Comparison of ENCODE assay signal across 8 mouse cellular contexts in genomic region chr11:37236601-37237083, GRCm38 (mm10). TPM values are rescaled to one million over a fixed set of nuclear protein-coding genes. Genes with fewer than 3 reads are reported as not detected.
A peak's percentile ranks its signal among the peaks of the same experiment; 100 is the strongest.
DNase-seq lines count a peak whose midpoint lies in the region; ATAC-seq and TF ChIP-seq lines count a peak whose summit lies in the region.

No protein-coding gene starts in this region.

- H3K9me3 ChIP-seq in ES-Bruce4 (replicated peaks; ENCODE audit: control insufficient read depth, insufficient read depth, low read length, poor library complexity, severe bottlenecking), result no peaks in the 10 kb centered on the region
- H3K9me3 ChIP-seq in embryonic facial prominence, embryonic 11.5 days (replicated peaks; ENCODE audit: control insufficient read depth, low read length), result no peaks in the 10 kb centered on the region
- no peaks in the 10 kb centered on the region for H3K9me3 ChIP-seq in neural tube, embryonic 12.5 days

- peak overlapping the region; percentile 73 for H3K4me3 ChIP-seq in ES-Bruce4 (ENCODE audit: low read depth, low read length)
- peak overlapping the region; percentile 67 for H3K4me3 ChIP-seq in embryonic facial prominence, embryonic 11.5 days (ENCODE audit: low read depth, low read length)
- peak overlapping the region; percentile 63 for H3K4me3 ChIP-seq in neural tube, embryonic 12.5 days
- no peak overlapping the region for H3K4me3 ChIP-seq in thymus, adult 2 months (ENCODE audit: control insufficient read depth, insufficient read depth, low read length)

- under 1% methylated on average over 28 of the region's 31 CpGs for WGBS in embryonic facial prominence, embryonic 11.5 days
- under 1% methylated on average over 31 of the region's 31 CpGs for WGBS in neural tube, embryonic 12.5 days
- 6% methylated on average over 31 of the region's 31 CpGs for WGBS in thymus, adult 2 months

- no peak for TF ChIP-seq EP300 in ES-Bruce4 (IDR thresholded peaks at IDR 0.05; ENCODE audit: insufficient read depth, low read depth, low read length)

- peak; percentile 92 for ATAC-seq in embryonic facial prominence, embryonic 11.5 days (replicated peaks; ENCODE audit: insufficient number of reproducible peaks, low FRiP score, low TSS enrichment, low read depth)
- peak; percentile 92 for ATAC-seq in neural tube, embryonic 12.5 days (ENCODE audit: low FRiP score, low read depth)

- intact Hi-C loops in heart, postnatal 36 days (cut with DNase I), result no loop called here
- intact Hi-C loops in left cerebral cortex, postnatal 36 days (cut with DNase I), result loop anchor here (10.0 kb wide), 2 partner anchors 198 to 552 kb away; no protein-coding TSS in a partner anchor

- no peaks in the 10 kb centered on the region for H3K4me1 ChIP-seq in ES-Bruce4 (ENCODE audit: control insufficient read depth, insufficient read depth, low read length)
- no peaks in the 10 kb centered on the region; the same call in 1 of the 2 replicates for H3K4me1 ChIP-seq in embryonic facial prominence, embryonic 11.5 days (ENCODE audit: control insufficient read depth, insufficient read depth, low read length)
- no peaks in the 10 kb centered on the region for H3K4me1 ChIP-seq in neural tube, embryonic 12.5 days
- H3K4me1 ChIP-seq in thymus, adult 2 months (replicated peaks; ENCODE audit: control insufficient read depth, insufficient read depth, low read length), result no peaks in the 10 kb centered on the region

- no peak for TF ChIP-seq CTCF in ES-Bruce4 (IDR thresholded peaks at IDR 0.05; ENCODE audit: low read depth, low read length)
- no peak for TF ChIP-seq CTCF in thymus, adult 2 months (IDR thresholded peaks at IDR 0.05; ENCODE audit: borderline replicate concordance, control insufficient read depth, extremely low read depth, insufficient read depth, low read length, poor library complexity)

- no peak for TF ChIP-seq POLR2A in ES-Bruce4 (IDR thresholded peaks at IDR 0.05; ENCODE audit: insufficient read depth, low read length)
- no peak for TF ChIP-seq POLR2A in thymus, adult 2 months (IDR thresholded peaks at IDR 0.05; ENCODE audit: control insufficient read depth, extremely low read depth, insufficient read depth, low read length, poor library complexity)

- H3K9ac ChIP-seq in ES-Bruce4 (ENCODE audit: low read depth, poor library complexity, severe bottlenecking), result peak overlapping the region; percentile 68
- peak overlapping the region; percentile 74 for H3K9ac ChIP-seq in embryonic facial prominence, embryonic 11.5 days (replicated peaks; ENCODE audit: low read length)
- peak overlapping the region; percentile 73 for H3K9ac ChIP-seq in neural tube, embryonic 12.5 days

- peak overlapping the region; percentile 87 for H3K4me2 ChIP-seq in embryonic facial prominence, embryonic 11.5 days (ENCODE audit: low read depth, low read length)
- H3K4me2 ChIP-seq in neural tube, embryonic 12.5 days (replicated peaks), result peak overlapping the region; percentile 69

- no peaks in the 10 kb centered on the region for H3K36me3 ChIP-seq in ES-Bruce4 (ENCODE audit: control insufficient read depth, insufficient read depth, low read length, poor library complexity, severe bottlenecking)
- no peaks in the 10 kb centered on the region for H3K36me3 ChIP-seq in embryonic facial prominence, embryonic 11.5 days (replicated peaks; ENCODE audit: control insufficient read depth, insufficient read depth, low read depth, low read length)
- H3K36me3 ChIP-seq in neural tube, embryonic 12.5 days, result no peaks in the 10 kb centered on the region
- H3K36me3 ChIP-seq in thymus, adult 2 months (ENCODE audit: control insufficient read depth, insufficient read depth, low read length), result no peaks in the 10 kb centered on the region

- peaks cover 4% of the 10 kb centered on the region for H3K27me3 ChIP-seq in ES-Bruce4 (ENCODE audit: control insufficient read depth, insufficient read depth, low read length, poor library complexity, severe bottlenecking)
- peaks cover 3% of the 10 kb centered on the region; the same call in 1 of the 2 replicates for H3K27me3 ChIP-seq in embryonic facial prominence, embryonic 11.5 days (ENCODE audit: control insufficient read depth, insufficient read depth, low read length)
- H3K27me3 ChIP-seq in neural tube, embryonic 12.5 days (replicated peaks), result no peaks in the 10 kb centered on the region
- no peaks in the 10 kb centered on the region for H3K27me3 ChIP-seq in thymus, adult 2 months (ENCODE audit: control insufficient read depth, insufficient read depth, low read length)

- no peak overlapping the region for H3K27ac ChIP-seq in ES-Bruce4 (ENCODE audit: insufficient read depth, low read length)
- no peak overlapping the region for H3K27ac ChIP-seq in embryonic facial prominence, embryonic 11.5 days (replicated peaks; ENCODE audit: low read depth, low read length)
- H3K27ac ChIP-seq in neural tube, embryonic 12.5 days, result peak overlapping the region; percentile 69
- H3K27ac ChIP-seq in thymus, adult 2 months (ENCODE audit: control insufficient read depth, insufficient read depth, low read length), result no peak overlapping the region

- DNase-seq in adrenal gland, adult 8-10 months, result peak; percentile 2
- DNase-seq in embryonic facial prominence, embryonic 11.5 days (ENCODE audit: low spot score), result peak; percentile 64
- peak; percentile 2 to 3 for DNase-seq in heart, postnatal 36 days
- peak; percentile 71 to 82 for DNase-seq in left cerebral cortex, postnatal 36 days (ENCODE audit: low spot score in 2 of 2)
- DNase-seq in spleen, postnatal 36 days (ENCODE audit: low spot score in 2 of 2), result no peak
- DNase-seq in thymus, adult 2 months, result no peak

RNA-seq across cellular contexts. Expression of gene Tenm2, which starts 0.9 kb away (rescaled TPM):
- polyA plus RNA-seq in ES-Bruce4 (2011; ENCODE audit: insufficient read depth, insufficient read length, low read depth, missing spikeins), result 0.06 TPM in 1 of 2 replicates, not detected in the other
- under 1 TPM; 0.35 to 0.77 (median 0.54) TPM for total RNA-seq in adrenal gland, adult 8-10 months (2022)
- 1.5 and 2.3 TPM in 2 replicates for polyA plus RNA-seq in embryonic facial prominence, embryonic 11.5 days (2014; fragmentation: Nextera tagmentation; extraction: Ambion mirVana)
- under 1 TPM; 0.05 to 0.06 TPM for total RNA-seq in heart, postnatal 36 days (2021)
- total RNA-seq in left cerebral cortex, postnatal 36 days (2021), result 10 to 100 TPM; 83.7 to 84.3 TPM
- 8.2 and 8.6 TPM in 2 replicates for polyA plus RNA-seq in neural tube, embryonic 12.5 days (2016; fragmentation: Nextera tagmentation; extraction: Ambion mirVana)
- polyA plus RNA-seq in thymus, adult 2 months (2012; rRNA removed), result 0.18 and 0.70 TPM in 2 replicates

Comparison
In these comparisons a context has a peak if more than half of its experiments do, and no peak if none do; other contexts are left out.
1. DNase-seq: peak in adrenal gland, adult 8-10 months (single experiment), embryonic facial prominence, embryonic 11.5 days (single experiment), heart, postnatal 36 days (2 of 2) and left cerebral cortex, postnatal 36 days (2 of 2); none in spleen, postnatal 36 days (0 of 2) and thymus, adult 2 months (single experiment).
2. Peak in every context shown above with its lines, with median percentiles within 50 percentile points of each other: H3K9ac ChIP-seq.